Mouse (Mus musculus): ENCODE data around the gene Dph6. TPM values are rescaled to one million over a fixed set of nuclear protein-coding genes. Genes with fewer than 3 reads are reported as not detected.

Dph6 gene
- total RNA-seq (2012; rRNA removed), result 10.5 and 11.1 TPM in 2 replicates
- 10 to 100 TPM; 20.8 to 55.4 TPM for polyA plus RNA-seq (2012; ENCODE audit: insufficient read depth in 1 of 2, insufficient read length in 2 of 2, low read depth in 1 of 2, low replicate concordance in 2 of 2, missing spikeins in 1 of 2)

DNA sequence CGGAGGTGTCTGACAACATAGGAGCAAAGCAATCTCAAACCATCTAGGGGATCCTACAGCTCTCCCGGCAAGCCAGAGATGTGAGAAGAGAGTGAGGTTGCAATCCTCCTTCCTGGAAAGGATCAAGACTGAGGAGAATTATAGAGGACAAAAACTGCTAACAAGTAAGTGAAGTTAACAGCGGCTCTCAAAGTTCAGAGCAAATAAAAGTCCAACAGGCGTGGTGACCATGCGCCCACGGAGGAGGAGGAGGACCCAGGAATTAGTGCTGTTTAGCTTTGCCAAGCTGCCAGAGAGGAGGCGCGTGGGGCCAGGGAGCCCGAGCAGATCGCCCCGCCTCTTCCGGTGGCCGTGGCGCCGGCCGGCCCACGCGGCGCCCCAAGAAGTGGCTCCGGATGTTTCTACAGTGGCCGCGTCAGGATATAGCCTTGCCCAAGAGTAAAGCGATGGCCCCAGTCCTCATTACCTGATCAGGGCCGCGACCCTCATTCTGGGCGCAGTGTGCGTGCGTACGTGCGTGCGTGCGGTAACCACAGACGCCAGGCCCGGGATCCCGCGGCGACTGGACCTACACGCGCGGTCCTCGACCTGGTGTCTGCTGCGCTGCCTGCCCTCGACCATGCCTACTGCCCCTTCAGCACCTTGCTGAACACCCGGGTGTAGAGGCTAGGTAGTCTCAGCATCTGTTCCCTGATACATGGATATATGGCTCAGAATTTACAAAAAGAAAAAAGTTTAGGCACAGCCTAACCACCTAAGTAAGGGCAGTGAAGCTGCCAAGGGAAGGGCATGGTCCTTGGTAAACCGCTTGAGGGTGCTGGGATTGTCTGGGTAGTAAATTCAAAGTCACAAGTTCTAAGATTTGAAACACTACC lies at the start of gene Dph6:
Gene Dph6 (minus strand): TSS at position 600 of the 875 bp plus-strand sequence.
- Histone ChIP-seq H3K9ac (ENCODE audit: control insufficient read depth, low read depth, low read length, poor library complexity, severe bottlenecking) (peak within 1 kb of the TSS; percentile 97), H3K9me3 (replicated peaks; ENCODE audit: insufficient read depth, low read length) (no peaks in the 10 kb centered on the region), H3K36me3 (ENCODE audit: control insufficient read depth in 1 of 2, insufficient read depth in 2 of 2, low read length in 2 of 2) (peaks cover 0 to 5% of the 10 kb centered on the region in 2 experiments; a peak in 2 of 4 replicates), H3K27ac (ENCODE audit: control insufficient read depth, low read depth, low read length) (peak within 1 kb of the TSS; percentile 97), H3K4me1 (ENCODE audit: control insufficient read depth in 1 of 2, insufficient read depth in 2 of 2, low read length in 2 of 2) (peaks cover 0 to 3% of the 10 kb centered on the region in 2 experiments; a peak in 2 of 4 replicates), H3K4me3 (ENCODE audit: control insufficient read depth in 1 of 2, insufficient read depth in 1 of 2, low read depth in 2 of 2, low read length in 2 of 2) (peak within 1 kb of the TSS; percentile 74 to 92), H3K79me2 (ENCODE audit: control insufficient read depth, insufficient read depth, low read length, poor library complexity) (peaks cover 1% of the 10 kb centered on the region; the same call in 1 of the 2 replicates), H3K27me3 (ENCODE audit: control insufficient read depth in 1 of 2, insufficient read depth in 2 of 2, low read length in 2 of 2) (no peaks in the 10 kb centered on the region; a peak in 1 of 4 replicates)
- DNase-seq (ENCODE audit: low read depth, low spot score), result peak; percentile 92
- TF ChIP-seq ZKSCAN1 (IDR thresholded peaks at IDR 0.05; ENCODE audit: low read depth, low read length) (no peak), MYB (IDR thresholded peaks at IDR 0.05; ENCODE audit: low read depth, low read length) (no peak), MAX (IDR thresholded peaks at IDR 0.05; ENCODE audit: low read length) (peak; percentile 100), ZMIZ1 (IDR thresholded peaks at IDR 0.05; ENCODE audit: low read depth, low read length) (peak; percentile 38), JUND (IDR thresholded peaks at IDR 0.05; ENCODE audit: low read depth, low read length) (no peak), TBP (IDR thresholded peaks at IDR 0.05; ENCODE audit: low read depth, low read length) (peak; percentile 73), ZC3H11A (IDR thresholded peaks at IDR 0.05; ENCODE audit: low read depth, low read length) (no peak), GATA1 (IDR thresholded peaks at IDR 0.05; ENCODE audit: low read depth, low read length) (no peak), POLR2AphosphoS5 (IDR thresholded peaks at IDR 0.05; ENCODE audit: borderline replicate concordance, low read depth, low read length) (no peak), TAL1 (IDR thresholded peaks at IDR 0.05; ENCODE audit: low read length) (no peak), CHD2 (IDR thresholded peaks at IDR 0.05; ENCODE audit: low read length) (peak; percentile 52), CHD1 (IDR thresholded peaks at IDR 0.05; ENCODE audit: low read depth, low read length) (no peak), SIN3A (IDR thresholded peaks at IDR 0.05; ENCODE audit: low read length) (0 out of 2 replicates have a peak, but pooled peaks have one; percentile 78), POLR2AphosphoS2 (IDR thresholded peaks at IDR 0.05; ENCODE audit: low read length) (peak; percentile 64; the same call in 1 of the 2 replicates), MYC (IDR thresholded peaks at IDR 0.05; ENCODE audit: low read depth, low read length) (peak; percentile 75), MAZ (IDR thresholded peaks at IDR 0.05; ENCODE audit: low read depth, low read length) (no peak), KAT2A (conservative IDR thresholded peaks at IDR 0.05; ENCODE audit: low read depth, low read length) (peak; percentile 74), SMC3 (IDR thresholded peaks at IDR 0.05; ENCODE audit: low read depth, low read length) (peak; percentile 3; the same call in 1 of the 2 replicates), EP300 (IDR thresholded peaks at IDR 0.05; ENCODE audit: low read depth in 1 of 2, low read length in 2 of 2) (peak in 1 of 2 experiments; percentile 39; a peak in 1 of 4 replicates), ELF1 (IDR thresholded peaks at IDR 0.05; ENCODE audit: low read depth, low read length) (no peak), USF1 (IDR thresholded peaks at IDR 0.05; ENCODE audit: low read depth, low read length) (no peak; the same call in 1 of the 2 replicates), CTCF (IDR thresholded peaks at IDR 0.05 in 2 of 3, conservative IDR thresholded peaks at IDR 0.05 in 1 of 3; ENCODE audit: control insufficient read depth in 1 of 3, insufficient read depth in 1 of 3, low read depth in 2 of 3, low read length in 3 of 3, poor library complexity in 1 of 3, severe bottlenecking in 1 of 3) (peak in 1 of 3 experiments; percentile 24; a peak in 2 of 6 replicates), POLR2A (IDR thresholded peaks at IDR 0.05; ENCODE audit: control insufficient read depth in 1 of 2, insufficient read depth in 1 of 2, low read depth in 1 of 2, low read length in 2 of 2, poor library complexity in 1 of 2) (peak; percentile 89), RCOR1 (IDR thresholded peaks at IDR 0.05; ENCODE audit: low read depth, low read length) (no peak), ETS1 (IDR thresholded peaks at IDR 0.05; ENCODE audit: low read depth, low read length) (peak; percentile 22; the same call in 1 of the 2 replicates), MAFK (IDR thresholded peaks at IDR 0.05; ENCODE audit: borderline replicate concordance, low read depth, low read length) (no peak), MXI1 (IDR thresholded peaks at IDR 0.05; ENCODE audit: low read depth, low read length) (peak; percentile 82), TCF12 (IDR thresholded peaks at IDR 0.05; ENCODE audit: low read depth, low read length) (peak; percentile 61; the same call in 1 of the 2 replicates), HCFC1 (IDR thresholded peaks at IDR 0.05; ENCODE audit: low read depth, low read length) (peak; percentile 95), USF2 (IDR thresholded peaks at IDR 0.05; ENCODE audit: borderline replicate concordance in 1 of 2, insufficient read depth in 1 of 2, low read depth in 1 of 2, low read length in 2 of 2) (no peak), ZNF384 (IDR thresholded peaks at IDR 0.05; ENCODE audit: low read depth, low read length) (no peak), NELFE (IDR thresholded peaks at IDR 0.05; ENCODE audit: low read depth, low read length) (peak; percentile 79), UBTF (IDR thresholded peaks at IDR 0.05; ENCODE audit: borderline replicate concordance, insufficient read depth, low read depth, low read length) (no peak), RAD21 (IDR thresholded peaks at IDR 0.05; ENCODE audit: low read depth, low read length) (no peak), E2F4 (IDR thresholded peaks at IDR 0.05; ENCODE audit: borderline replicate concordance, low read depth, low read length) (peak; percentile 76; the same call in 1 of the 2 replicates)
